Comparison of ENCODE assay signal across 29 mouse cellular contexts in genomic region chr10:28251385-28251784, GRCm38 (mm10).
DNase-seq lines count a peak whose midpoint lies in the region; ATAC-seq and TF ChIP-seq lines count a peak whose summit lies in the region.
"Had no signal": no experiment of that assay in that cellular context is flagged by ENCODE, and none has a peak within 500 bp of the region (broad histone marks: within the 10 kb centered on the region; RNA-seq: fewer than 3 reads in every experiment).

No protein-coding gene starts in this region.

- no peak overlapping the region for H3K4me3 ChIP-seq in forebrain, embryonic 14.5 days (ENCODE audit: low read depth, low read length)
- H3K4me3 ChIP-seq in forebrain, embryonic 10.5 days = no peak overlapping the region
- no peak overlapping the region for H3K4me3 ChIP-seq in midbrain, embryonic 10.5 days
- H3K4me3 ChIP-seq in midbrain, embryonic 13.5 days (replicated peaks) = no peak overlapping the region
- no peak overlapping the region for H3K4me3 ChIP-seq in heart, adult 2 months
- H3K4me3 ChIP-seq: embryonic facial prominence, embryonic 15.5 days; heart, embryonic 13.5 days; kidney, embryonic 15.5 days; stomach, embryonic 15.5 days had no signal

- intact Hi-C loops in heart, adult 2 months (cut with DNase I) = no loop called here

- no peak overlapping the region for H3K4me2 ChIP-seq in forebrain, embryonic 14.5 days (ENCODE audit: low read length)
- H3K4me2 ChIP-seq in midbrain, embryonic 13.5 days (replicated peaks) = no peak overlapping the region
- H3K4me2 ChIP-seq: embryonic facial prominence, embryonic 15.5 days; heart, embryonic 13.5 days; kidney, embryonic 15.5 days; stomach, embryonic 15.5 days had no signal

- no peaks in the 10 kb centered on the region for H3K9me3 ChIP-seq in forebrain, embryonic 14.5 days (replicated peaks; ENCODE audit: control insufficient read depth, low read length)
- no peaks in the 10 kb centered on the region for H3K9me3 ChIP-seq in forebrain, embryonic 10.5 days
- H3K9me3 ChIP-seq in midbrain, embryonic 10.5 days (replicated peaks) = no peaks in the 10 kb centered on the region
- H3K9me3 ChIP-seq in midbrain, embryonic 13.5 days = no peaks in the 10 kb centered on the region
- H3K9me3 ChIP-seq: embryonic facial prominence, embryonic 15.5 days; heart, embryonic 13.5 days; kidney, embryonic 15.5 days; stomach, embryonic 15.5 days had no signal

- TF ChIP-seq EP300 in heart, adult 2 months (IDR thresholded peaks at IDR 0.05; ENCODE audit: insufficient read depth, low read depth, low read length) = no peak

- H3K27me3 ChIP-seq in forebrain, embryonic 14.5 days (replicated peaks; ENCODE audit: control insufficient read depth, insufficient read depth, low read length) = no peaks in the 10 kb centered on the region
- no peaks in the 10 kb centered on the region for H3K27me3 ChIP-seq in forebrain, embryonic 10.5 days (ENCODE audit: poor library complexity, severe bottlenecking)
- no peaks in the 10 kb centered on the region for H3K27me3 ChIP-seq in midbrain, embryonic 10.5 days (ENCODE audit: low read depth, poor library complexity, severe bottlenecking)
- H3K27me3 ChIP-seq in midbrain, embryonic 13.5 days = no peaks in the 10 kb centered on the region
- H3K27me3 ChIP-seq in heart, adult 2 months (ENCODE audit: control insufficient read depth, insufficient read depth, low read length) = no peaks in the 10 kb centered on the region
- H3K27me3 ChIP-seq: embryonic facial prominence, embryonic 15.5 days; heart, embryonic 13.5 days; kidney, embryonic 15.5 days; stomach, embryonic 15.5 days had no signal

- 27% methylated on average over 4 of the region's 4 CpGs for WGBS in forebrain, embryonic 14.5 days
- 44% methylated on average over 4 of the region's 4 CpGs for WGBS in forebrain, embryonic 10.5 days
- WGBS in midbrain, embryonic 10.5 days = 50% methylated on average over 4 of the region's 4 CpGs
- 24% methylated on average over 4 of the region's 4 CpGs for WGBS in midbrain, embryonic 13.5 days
- 81% methylated on average over 4 of the region's 4 CpGs for WGBS in heart, adult 2 months

- H3K4me1 ChIP-seq in forebrain, embryonic 14.5 days (ENCODE audit: control insufficient read depth, insufficient read depth, low read length) = peaks cover 9% of the 10 kb centered on the region; the same call in 1 of the 2 replicates
- peaks cover 28% of the 10 kb centered on the region for H3K4me1 ChIP-seq in forebrain, embryonic 10.5 days
- peaks cover 35% of the 10 kb centered on the region for H3K4me1 ChIP-seq in midbrain, embryonic 10.5 days
- peaks cover 20% of the 10 kb centered on the region for H3K4me1 ChIP-seq in midbrain, embryonic 13.5 days (replicated peaks)
- no peaks in the 10 kb centered on the region; the same call in 1 of the 2 replicates for H3K4me1 ChIP-seq in heart, adult 2 months (ENCODE audit: control insufficient read depth, insufficient read depth, low read length)
- H3K4me1 ChIP-seq: embryonic facial prominence, embryonic 15.5 days; heart, embryonic 13.5 days; stomach, embryonic 15.5 days had no signal

- DNase-seq in forebrain, embryonic 14.5 days (ENCODE audit: low spot score) = peak; percentile 10
- DNase-seq in forebrain, embryonic 10.5 days (ENCODE audit: extremely low spot score, low spot score) = no peak
- DNase-seq in midbrain, embryonic 10.5 days (ENCODE audit: low spot score) = no peak
- DNase-seq in right cerebral cortex, adult 2 months (ENCODE audit: low spot score in 2 of 2) = peak; percentile 8 to 10
- no peak for DNase-seq in right cerebral cortex, postnatal 25 days
- peak; percentile 13 for DNase-seq in telencephalon, adult 2 months (ENCODE audit: low read depth, low spot score)
- DNase-seq in heart, adult 2 months = no peak
- DNase-seq: adrenal gland, adult 2 months; B cell, adult 2 months; cerebellum, adult 11 months; cerebellum, adult 9-10 months; heart, postnatal 10 days; kidney, adult 18-20 months; kidney, postnatal 36 days; layer of hippocampus, postnatal 36 days; liver; lung, adult 2 months; lung, postnatal 10 days; right cerebral cortex, postnatal 14 days; thymus, postnatal 14 days had no signal

- H3K9ac ChIP-seq in forebrain, embryonic 14.5 days (ENCODE audit: low read length) = no peak overlapping the region
- no peak overlapping the region for H3K9ac ChIP-seq in midbrain, embryonic 13.5 days (replicated peaks)
- no peak overlapping the region for H3K9ac ChIP-seq in heart, adult 2 months (ENCODE audit: low read depth, low read length)
- H3K9ac ChIP-seq: embryonic facial prominence, embryonic 15.5 days; heart, embryonic 13.5 days; kidney, embryonic 15.5 days; liver, embryonic 14.5 days; stomach, embryonic 15.5 days had no signal

- H3K27ac ChIP-seq in forebrain, embryonic 14.5 days (ENCODE audit: low read depth, low read length) = no peak overlapping the region
- H3K27ac ChIP-seq in forebrain, embryonic 10.5 days = no peak overlapping the region
- peak overlapping the region; percentile 39; the same call in 1 of the 2 replicates for H3K27ac ChIP-seq in midbrain, embryonic 10.5 days (replicated peaks)
- no peak overlapping the region for H3K27ac ChIP-seq in midbrain, embryonic 13.5 days
- no peak overlapping the region for H3K27ac ChIP-seq in heart, adult 2 months
- H3K27ac ChIP-seq: embryonic facial prominence, embryonic 15.5 days; heart, embryonic 13.5 days; kidney, embryonic 15.5 days; liver, embryonic 14.5 days; macrophage; stomach, embryonic 15.5 days had no signal

- TF ChIP-seq POLR2A in heart, adult 2 months (IDR thresholded peaks at IDR 0.05; ENCODE audit: insufficient read depth, low read depth, low read length) = no peak

- no peaks in the 10 kb centered on the region for H3K36me3 ChIP-seq in forebrain, embryonic 14.5 days (ENCODE audit: control insufficient read depth, insufficient read depth, low read length)
- no peaks in the 10 kb centered on the region for H3K36me3 ChIP-seq in forebrain, embryonic 10.5 days (replicated peaks)
- no peaks in the 10 kb centered on the region for H3K36me3 ChIP-seq in midbrain, embryonic 10.5 days
- H3K36me3 ChIP-seq in midbrain, embryonic 13.5 days = no peaks in the 10 kb centered on the region
- H3K36me3 ChIP-seq in heart, adult 2 months (ENCODE audit: control insufficient read depth, insufficient read depth, low read length) = no peaks in the 10 kb centered on the region
- H3K36me3 ChIP-seq: embryonic facial prominence, embryonic 15.5 days; heart, embryonic 13.5 days; kidney, embryonic 15.5 days; stomach, embryonic 15.5 days had no signal

- H3K79me2 ChIP-seq in heart, adult 2 months (replicated peaks; ENCODE audit: control insufficient read depth, insufficient read depth, low read length) = peaks cover 1% of the 10 kb centered on the region; the same call in 1 of the 2 replicates

- ATAC-seq in forebrain, embryonic 14.5 days = peak; percentile 54; the same call in 1 of the 2 replicates
- no peak; the same call in 1 of the 2 replicates for ATAC-seq in midbrain, embryonic 13.5 days
- ATAC-seq: activated CD4-positive, CD25-positive, alpha-beta regulatory T cell, adult 4 months; hindbrain, embryonic 16.5 days had no signal

- TF ChIP-seq CTCF in heart, adult 2 months (IDR thresholded peaks at IDR 0.05) = no peak

Comparison
In these comparisons a context has a peak if more than half of its experiments do, and no peak if none do; other contexts are left out.
1. DNase-seq: peak in forebrain, embryonic 14.5 days (single experiment), right cerebral cortex, adult 2 months (2 of 2) and telencephalon, adult 2 months (single experiment); none in forebrain, embryonic 10.5 days (single experiment), midbrain, embryonic 10.5 days (single experiment), right cerebral cortex, postnatal 25 days (single experiment) and heart, adult 2 months (0 of 2).